Mouse (Mus musculus) liver, postnatal 0 days (tissue): ENCODE results near the gene Crygs.

Experiments used
- CTCF ChIP-seq: sonication (generic); IDR thresholded peaks from 2 replicates; pipeline ENCODE4 v1.5.1; 2016; ENCODE audit warnings: antibody characterized with exemption, low read depth
- EP300 ChIP-seq: IDR thresholded peaks from 2 replicates; pipeline ENCODE4 v1.6.1; 2016; ENCODE audit warnings: antibody characterized with exemption, low read depth, mild to moderate bottlenecking

- TF ChIP-seq CTCF (no peak), EP300 (no peak)
Measured at GRCm38 (mm10) chr16:22768661-22769060, 42.7 kb downstream of the Crygs start.
